Mouse (Mus musculus) midbrain, embryonic 10.5 days (tissue): ENCODE data around the gene Slc26a1. TPM values are rescaled to one million over a fixed set of nuclear protein-coding genes. Genes with fewer than 3 reads are reported as not detected.

Source experiments
- DNase-seq: peaks from one replicate; pipeline ENCODE4 v3.0.0-alpha.2; 2017; ENCODE audit warnings: low spot score
- H3K27ac ChIP-seq: fragments of 300-500 bp; sonication (generic); replicated peaks from 2 replicates; pipeline ENCODE4 v1.5.1; 2016; ENCODE audit warnings: mild to moderate bottlenecking
- H3K27me3 ChIP-seq: fragments of 300-500 bp; sonication (generic); 2 replicates; pipeline ENCODE4 v1.6.1; 2016; ENCODE audit warnings: low read depth, mild to moderate bottlenecking; ENCODE audit not compliant: poor library complexity, severe bottlenecking
- H3K36me3 ChIP-seq: fragments of 300-500 bp; sonication (generic); 2 replicates; pipeline ENCODE4 v1.6.1; 2016; ENCODE audit warnings: mild to moderate bottlenecking, moderate library complexity
- H3K4me1 ChIP-seq: fragments of 300-500 bp; sonication (generic); 2 replicates; pipeline ENCODE4 v1.6.1; 2016
- H3K4me3 ChIP-seq: fragments of 300-500 bp; sonication (generic); 2 replicates; pipeline ENCODE4 v1.5.1; 2016; ENCODE audit warnings: mild to moderate bottlenecking, moderate library complexity
- H3K9me3 ChIP-seq: fragments of 300-500 bp; sonication (generic); replicated peaks from 2 replicates; pipeline ENCODE4 v1.6.1; 2016; ENCODE audit warnings: mild to moderate bottlenecking
- WGBS: fragments of 180-500 bp; shearing (Covaris S2); methylation state at CpG from one replicate; pipeline ENCODE4 v1.1.7; 2016; 5-methylcytosine and 5-hydroxymethylcytosine counted together
- polyA plus RNA-seq: library from polyadenylated mRNA; unstranded; fragments of >200 nt; fragmentation: Nextera tagmentation; extraction: Ambion mirVana; gene quantifications from 2 replicates; pipeline ENCODE4 v1.2.1, GENCODE M21; 2016

The Slc26a1 gene
- polyA plus RNA-seq, 1 experiment from 2014 or later: 0.56 TPM

GRCm38 (mm10) chr5:108701341-108702021 lies 26.1 kb upstream of the Slc26a1 start:
- WGBS: 77% methylated on average over 10 of the region's 10 CpGs
- Histone ChIP-seq H3K27ac (0 out of 2 replicates have a peak overlapping the region, but pooled peaks have one; percentile 2), H3K4me3 (no peak overlapping the region), H3K9me3 (no peaks in the 10 kb centered on the region), H3K36me3 (peaks cover 57% of the 10 kb centered on the region), H3K4me1 (peaks cover 40% of the 10 kb centered on the region), H3K27me3 (no peaks in the 10 kb centered on the region)
- DNase-seq: no peak

DNA sequence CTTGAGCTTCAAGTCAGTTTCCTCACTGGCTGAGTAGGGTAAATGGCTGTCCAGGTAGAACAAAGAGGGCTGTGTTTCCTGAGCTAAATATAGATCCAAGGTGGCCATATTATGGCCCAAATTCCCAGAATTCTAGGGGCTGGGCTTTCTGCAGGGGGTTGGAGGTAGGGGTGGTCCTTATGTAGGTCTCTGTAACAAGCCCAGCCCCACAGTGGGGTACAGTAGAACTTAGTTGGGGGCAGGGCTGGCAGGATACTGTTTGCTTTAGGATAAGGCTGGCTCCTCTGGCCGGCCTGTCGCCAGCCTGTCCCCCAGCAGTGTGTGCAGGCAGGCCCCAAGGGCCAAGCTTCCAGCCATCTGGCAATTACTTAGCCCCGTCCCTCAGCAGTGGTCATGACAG lies 25.0 kb upstream of the Slc26a1 start:
- no peak for DNase-seq
- H3K4me1 ChIP-seq: peaks cover 51% of the 10 kb centered on the region
- WGBS: 62% methylated on average over 3 of the region's 3 CpGs
- H3K36me3 ChIP-seq: peaks cover 46% of the 10 kb centered on the region
- peak overlapping the region; percentile 57 for H3K27ac ChIP-seq
- no peaks in the 10 kb centered on the region for H3K9me3 ChIP-seq
- H3K4me3 ChIP-seq: no peak overlapping the region
- H3K27me3 ChIP-seq: peaks cover 8% of the 10 kb centered on the region; the same call in 1 of the 2 replicates

- peaks cover 16% of the 10 kb centered on the region for H3K36me3 ChIP-seq
- peak; percentile 44 for DNase-seq
- H3K27ac ChIP-seq: peak overlapping the region; percentile 78
- peaks cover 26% of the 10 kb centered on the region for H3K27me3 ChIP-seq
- H3K4me3 ChIP-seq: peak overlapping the region; percentile 28; the same call in 1 of the 2 replicates
- H3K9me3 ChIP-seq: no peaks in the 10 kb centered on the region
- peaks cover 71% of the 10 kb centered on the region for H3K4me1 ChIP-seq
- 17% methylated on average over 4 of the region's 4 CpGs for WGBS
These were observed 22.0 kb upstream of the Slc26a1 start for GRCm38 (mm10) chr5:108697341-108697753.

GRCm38 (mm10) chr5:108696542-108696941 lies 21.2 kb upstream of the Slc26a1 start:
- peaks cover 77% of the 10 kb centered on the region for H3K4me1 ChIP-seq
- no peak for DNase-seq
- H3K27ac ChIP-seq: no peak overlapping the region
- H3K4me3 ChIP-seq: no peak overlapping the region; the same call in 1 of the 2 replicates
- H3K27me3 ChIP-seq: peaks cover 34% of the 10 kb centered on the region
- 0 out of 2 replicates have a peak, but pooled peaks cover 8% of the 10 kb centered on the region for H3K36me3 ChIP-seq
- WGBS: 78% methylated on average over 3 of the region's 3 CpGs
- no peaks in the 10 kb centered on the region for H3K9me3 ChIP-seq

- DNase-seq: no peak
- H3K36me3 ChIP-seq: 0 out of 2 replicates have a peak, but pooled peaks cover 8% of the 10 kb centered on the region
- H3K4me1 ChIP-seq: peaks cover 73% of the 10 kb centered on the region
- 94% methylated on average over 12 of the region's 12 CpGs for WGBS
- H3K27ac ChIP-seq: no peak overlapping the region
- H3K4me3 ChIP-seq: peak overlapping the region; percentile 87; the same call in 1 of the 2 replicates
- no peaks in the 10 kb centered on the region for H3K9me3 ChIP-seq
- H3K27me3 ChIP-seq: peaks cover 38% of the 10 kb centered on the region
These were observed 20.5 kb upstream of the Slc26a1 start for GRCm38 (mm10) chr5:108695861-108696260.

- peaks cover 60% of the 10 kb centered on the region for H3K4me1 ChIP-seq
- DNase-seq: peak; percentile 56
- 0 out of 2 replicates have a peak, but pooled peaks cover 8% of the 10 kb centered on the region for H3K36me3 ChIP-seq
- peak overlapping the region; percentile 87 for H3K4me3 ChIP-seq
- WGBS: under 1% methylated on average over 98 of the region's 99 CpGs
- peak overlapping the region; percentile 89 for H3K27ac ChIP-seq
- peaks cover 38% of the 10 kb centered on the region for H3K27me3 ChIP-seq
- no peaks in the 10 kb centered on the region for H3K9me3 ChIP-seq
These were observed 19.2 kb upstream of the Slc26a1 start for GRCm38 (mm10) chr5:108694352-108695261.

DNA sequence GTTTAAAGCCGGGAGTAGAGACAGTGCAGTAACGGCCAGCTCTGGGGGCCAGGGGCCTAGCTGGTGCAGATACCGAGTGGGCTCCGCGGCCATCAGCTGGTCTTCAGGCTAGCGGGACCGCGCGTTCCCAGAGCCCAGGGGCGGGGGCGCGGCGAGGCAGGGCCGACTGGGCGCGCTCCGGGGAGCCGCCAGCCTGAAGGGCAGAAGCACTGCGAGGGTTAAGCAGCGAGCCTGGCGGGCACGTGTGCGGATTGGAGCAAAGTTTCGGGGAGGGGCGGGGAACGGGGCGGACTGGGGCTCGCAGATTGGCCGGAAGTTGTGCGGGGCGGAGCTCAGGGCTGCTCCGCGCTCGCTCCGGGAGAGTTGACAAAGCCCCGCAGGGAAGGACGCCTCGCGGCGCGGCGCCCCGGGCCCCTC lies 18.5 kb upstream of the Slc26a1 start:
- H3K4me1 ChIP-seq: peaks cover 63% of the 10 kb centered on the region
- DNase-seq: peak; percentile 93
- peak overlapping the region; percentile 87 for H3K4me3 ChIP-seq
- WGBS: under 1% methylated on average over 42 of the region's 43 CpGs
- H3K9me3 ChIP-seq: no peaks in the 10 kb centered on the region
- peaks cover 38% of the 10 kb centered on the region for H3K27me3 ChIP-seq
- 0 out of 2 replicates have a peak, but pooled peaks cover 5% of the 10 kb centered on the region for H3K36me3 ChIP-seq
- peak overlapping the region; percentile 89 for H3K27ac ChIP-seq

DNA sequence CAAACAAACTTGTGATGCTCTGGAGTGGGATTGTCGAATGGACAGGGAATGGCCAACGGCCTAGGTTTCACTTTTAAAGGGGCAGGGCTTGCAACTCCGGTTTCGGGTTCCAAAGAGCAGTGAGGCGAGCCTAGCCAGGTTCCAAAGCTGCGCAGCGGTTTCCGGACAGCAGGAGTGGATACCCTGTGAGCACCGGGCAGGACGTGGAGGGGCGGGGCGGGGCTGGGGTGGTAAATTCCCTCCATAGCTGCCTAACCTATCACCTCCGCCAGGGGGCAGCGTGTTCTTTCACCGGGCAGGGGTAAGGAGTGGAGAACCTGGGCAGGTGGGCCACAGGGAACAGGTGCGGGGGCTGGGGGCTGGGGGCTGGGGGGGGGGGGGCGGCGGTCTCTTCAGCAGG lies 16.9 kb upstream of the Slc26a1 start, which contains the start of gene Fgfrl1:
Gene Fgfrl1, plus strand, starts transcription at position 112 of the 400 bp plus-strand sequence.
- peak; percentile 46 for DNase-seq
- Histone ChIP-seq H3K27me3 (peaks cover 38% of the 10 kb centered on the region), H3K9me3 (no peaks in the 10 kb centered on the region), H3K36me3 (no peaks in the 10 kb centered on the region), H3K27ac (no peak within 1 kb of the TSS), H3K4me3 (peak within 1 kb of the TSS; percentile 87), H3K4me1 (peaks cover 49% of the 10 kb centered on the region)
- 4% methylated on average over 16 of the region's 18 CpGs for WGBS

DNA sequence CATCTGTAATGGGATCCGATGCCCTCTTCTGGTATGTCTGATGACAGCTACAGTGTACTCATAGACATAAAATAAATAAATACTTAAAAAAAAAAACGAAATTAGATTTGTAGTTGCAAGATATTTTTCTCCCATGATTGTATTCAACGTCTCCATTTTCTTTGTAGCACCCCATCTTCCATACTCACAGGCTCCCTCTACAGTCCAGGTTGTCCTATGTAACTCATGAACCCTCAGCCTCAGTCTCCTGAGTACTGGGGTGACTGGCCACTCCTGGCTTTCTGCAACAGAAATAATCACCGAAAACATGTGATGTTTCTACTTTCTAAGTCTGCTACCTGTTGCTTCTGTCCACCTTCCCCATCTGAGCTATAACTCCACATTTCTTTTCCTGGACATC lies 15.8 kb upstream of the Slc26a1 start:
- no peaks in the 10 kb centered on the region for H3K9me3 ChIP-seq
- DNase-seq: no peak
- H3K36me3 ChIP-seq: no peaks in the 10 kb centered on the region
- no peak overlapping the region for H3K27ac ChIP-seq
- peaks cover 38% of the 10 kb centered on the region for H3K4me1 ChIP-seq
- H3K4me3 ChIP-seq: no peak overlapping the region
- 75% methylated on average over 4 of the region's 4 CpGs for WGBS
- peaks cover 38% of the 10 kb centered on the region for H3K27me3 ChIP-seq

- Histone ChIP-seq H3K4me3 (no peak overlapping the region), H3K36me3 (no peaks in the 10 kb centered on the region), H3K27ac (no peak overlapping the region), H3K27me3 (peaks cover 25% of the 10 kb centered on the region), H3K9me3 (no peaks in the 10 kb centered on the region), H3K4me1 (peaks cover 22% of the 10 kb centered on the region)
- 76% methylated on average over 5 of the region's 5 CpGs for WGBS
- DNase-seq: no peak
These were observed 13.7 kb upstream of the Slc26a1 start for GRCm38 (mm10) chr5:108689091-108689490.

- WGBS: 92% methylated on average over 6 of the region's 6 CpGs
- DNase-seq: no peak
- Histone ChIP-seq H3K4me1 (peaks cover 17% of the 10 kb centered on the region), H3K27me3 (no peaks in the 10 kb centered on the region), H3K4me3 (no peak overlapping the region), H3K36me3 (no peaks in the 10 kb centered on the region), H3K9me3 (no peaks in the 10 kb centered on the region), H3K27ac (no peak overlapping the region)
These were observed 5.5 kb upstream of the Slc26a1 start for GRCm38 (mm10) chr5:108680871-108681270.

DNA sequence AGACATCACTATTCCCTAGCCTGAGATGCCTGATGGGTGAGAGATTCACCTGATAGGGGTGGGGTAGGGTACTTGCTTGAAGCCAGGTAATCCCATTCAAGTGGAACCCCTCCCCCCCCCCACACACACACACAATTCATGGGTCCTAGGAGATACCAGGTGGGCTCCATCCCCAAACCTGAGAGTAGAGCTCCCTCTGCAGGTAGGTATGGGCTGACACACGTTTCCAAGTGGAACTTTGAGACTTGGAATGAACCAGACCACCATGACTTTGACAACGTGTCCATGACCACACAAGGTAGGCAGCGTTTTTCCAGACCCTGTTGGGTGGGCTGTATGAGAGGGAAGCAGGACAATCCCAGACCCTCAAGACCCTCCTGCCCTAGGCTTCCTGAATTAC lies 4.5 kb upstream of the Slc26a1 start:
- no peak for DNase-seq
- Histone ChIP-seq H3K36me3 (no peaks in the 10 kb centered on the region), H3K9me3 (no peaks in the 10 kb centered on the region), H3K4me1 (peaks cover 19% of the 10 kb centered on the region), H3K4me3 (no peak overlapping the region), H3K27me3 (no peaks in the 10 kb centered on the region), H3K27ac (no peak overlapping the region)
- 60% methylated on average over 3 of the region's 3 CpGs for WGBS
